Mouse (Mus musculus) embryonic facial prominence, embryonic 14.5 days (tissue): Measurements from ENCODE around the gene Fkbp9. TPM values are rescaled to one million over a fixed set of nuclear protein-coding genes. Genes with fewer than 3 reads are reported as not detected.
A peak's percentile ranks its signal among the peaks of the same experiment; 100 is the strongest.

Experiments used
- ATAC-seq: fragments of 200-750 bp; cut with Nextera tagmentation; 2 replicates; pipeline ENCODE4 v1.8.0; 2017; ENCODE audit warnings: low read depth, moderate number of reproducible peaks, moderate TSS enrichment
- DNase-seq: peaks from one replicate; pipeline ENCODE4 v3.0.0-alpha.2; 2015; ENCODE audit warnings: low spot score
- H3K27ac ChIP-seq: fragments of 300-500 bp; sonication (generic); replicated peaks from 2 replicates; pipeline ENCODE4 v1.5.1; 2014; ENCODE audit warnings: low read depth, mild to moderate bottlenecking, low read length, moderate library complexity
- H3K27me3 ChIP-seq: fragments of 300-500 bp; sonication (generic); replicated peaks from 2 replicates; pipeline ENCODE4 v1.6.1; 2014; ENCODE audit warnings: low read length; ENCODE audit not compliant: control insufficient read depth, insufficient read depth
- H3K36me3 ChIP-seq: fragments of 300-500 bp; sonication (generic); 2 replicates; pipeline ENCODE4 v1.6.1; 2014; ENCODE audit warnings: low read length, mixed read lengths; ENCODE audit not compliant: control insufficient read depth, insufficient read depth
- H3K4me1 ChIP-seq: fragments of 300-500 bp; sonication (generic); 2 replicates; pipeline ENCODE4 v1.6.1; 2014; ENCODE audit warnings: antibody characterized with exemption, low read length; ENCODE audit not compliant: control insufficient read depth, insufficient read depth
- H3K4me2 ChIP-seq: fragments of 300-500 bp; sonication (generic); 2 replicates; pipeline ENCODE4 v1.6.1; 2014; ENCODE audit warnings: low read depth, mild to moderate bottlenecking, low read length, moderate library complexity, mixed read lengths
- H3K4me3 ChIP-seq: fragments of 300-500 bp; sonication (generic); 2 replicates; pipeline ENCODE4 v1.5.1; 2014; ENCODE audit warnings: low read depth, mild to moderate bottlenecking, low read length
- H3K9ac ChIP-seq: fragments of 300-500 bp; sonication (generic); 2 replicates; pipeline ENCODE4 v1.6.1; 2014; ENCODE audit warnings: low read depth, mild to moderate bottlenecking, low read length, moderate library complexity, mixed read lengths
- H3K9me3 ChIP-seq: fragments of 300-500 bp; sonication (generic); 2 replicates; pipeline ENCODE4 v1.6.1; 2016; ENCODE audit warnings: low read length; ENCODE audit not compliant: control insufficient read depth
- WGBS: fragments of 180-500 bp; shearing (Covaris S2); extraction: QIAGEN DNeasy Blood & Tissue Kit; methylation state at CpG from one replicate; pipeline ENCODE4 v1.1.7; 2014; 5-methylcytosine and 5-hydroxymethylcytosine counted together
- polyA plus RNA-seq: library from polyadenylated mRNA; unstranded; fragments of >200 nt; fragmentation: Nextera tagmentation; extraction: Ambion mirVana; gene quantifications from 2 replicates; pipeline ENCODE4 v1.2.1, GENCODE M21; 2014

The Fkbp9 gene
- polyA plus RNA-seq, 1 experiment from 2014 or later: 240 TPM

- WGBS: under 1% methylated on average over 27 of the region's 98 CpGs
- peak within 1 kb of the TSS; percentile 75 for H3K4me3 ChIP-seq
- H3K4me2 ChIP-seq: peak within 1 kb of the TSS; percentile 64
- H3K9me3 ChIP-seq: no peaks in the 10 kb centered on the region
- H3K9ac ChIP-seq: peak within 1 kb of the TSS; percentile 93
- peak within 1 kb of the TSS; percentile 98 for H3K27ac ChIP-seq
- DNase-seq (peak; percentile 96), ATAC-seq (peak; percentile 93)
- no peaks in the 10 kb centered on the region for H3K36me3 ChIP-seq
- H3K4me1 ChIP-seq: peaks cover 18% of the 10 kb centered on the region
- no peaks in the 10 kb centered on the region for H3K27me3 ChIP-seq
Observed at GRCm38 (mm10) chr6:56797311-56798151, 34.3 kb upstream of the Fkbp9 start, which contains the start of gene Kbtbd2. Gene Kbtbd2, minus strand, starts transcription at chr6:56797813.

- H3K27ac ChIP-seq: peak overlapping the region; percentile 98
- H3K27me3 ChIP-seq: no peaks in the 10 kb centered on the region
- no peak for ATAC-seq
- peak overlapping the region; percentile 75 for H3K4me3 ChIP-seq
- H3K36me3 ChIP-seq: no peaks in the 10 kb centered on the region
- H3K9ac ChIP-seq: peak overlapping the region; percentile 93
- peaks cover 18% of the 10 kb centered on the region for H3K4me1 ChIP-seq
- peak overlapping the region; percentile 64 for H3K4me2 ChIP-seq
- 18% methylated on average over 8 of the region's 8 CpGs for WGBS
- H3K9me3 ChIP-seq: no peaks in the 10 kb centered on the region
- peak; percentile 15 for DNase-seq
Observed at GRCm38 (mm10) chr6:56798152-56798465, 33.8 kb upstream of the Fkbp9 start.

- no peak overlapping the region for H3K4me3 ChIP-seq
- no peaks in the 10 kb centered on the region for H3K9me3 ChIP-seq
- no peak overlapping the region for H3K4me2 ChIP-seq
- no peak for DNase-seq
- H3K4me1 ChIP-seq: no peaks in the 10 kb centered on the region
- H3K27ac ChIP-seq: no peak overlapping the region
- no peak for ATAC-seq
- WGBS: 72% methylated on average over 4 of the region's 4 CpGs
- H3K27me3 ChIP-seq: no peaks in the 10 kb centered on the region; the same call in 1 of the 2 replicates
- no peaks in the 10 kb centered on the region for H3K36me3 ChIP-seq
- no peak overlapping the region for H3K9ac ChIP-seq
Observed at GRCm38 (mm10) chr6:56805026-56805425, 26.8 kb upstream of the Fkbp9 start.

DNA sequence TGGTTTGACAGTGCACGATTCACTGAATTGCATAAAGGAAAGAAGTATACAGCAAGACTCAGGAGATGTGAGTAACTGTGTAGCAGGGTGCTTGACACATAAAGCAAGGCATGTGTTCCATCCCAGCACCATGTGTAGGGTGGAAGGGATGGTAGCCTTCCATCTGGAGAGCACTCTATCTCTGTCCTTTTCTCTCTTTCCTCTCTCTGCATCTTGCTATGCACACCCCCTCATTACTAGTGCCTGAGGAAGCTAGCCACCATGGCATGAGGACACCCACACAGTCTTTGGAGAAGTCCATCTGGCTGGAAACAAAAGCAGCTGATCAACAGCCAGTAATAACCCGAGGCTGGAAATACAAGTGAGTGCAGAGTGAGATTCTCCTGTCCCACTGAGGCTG, 25.7 kb upstream of the Fkbp9 start:
- no peaks in the 10 kb centered on the region for H3K9me3 ChIP-seq
- DNase-seq (no peak), ATAC-seq (no peak)
- H3K27me3 ChIP-seq: no peaks in the 10 kb centered on the region; the same call in 1 of the 2 replicates
- no peak overlapping the region for H3K4me3 ChIP-seq
- H3K9ac ChIP-seq: no peak overlapping the region
- no peaks in the 10 kb centered on the region for H3K36me3 ChIP-seq
- H3K4me2 ChIP-seq: no peak overlapping the region
- 54% methylated on average over 2 of the region's 2 CpGs for WGBS
- no peaks in the 10 kb centered on the region for H3K4me1 ChIP-seq
- no peak overlapping the region for H3K27ac ChIP-seq

DNA sequence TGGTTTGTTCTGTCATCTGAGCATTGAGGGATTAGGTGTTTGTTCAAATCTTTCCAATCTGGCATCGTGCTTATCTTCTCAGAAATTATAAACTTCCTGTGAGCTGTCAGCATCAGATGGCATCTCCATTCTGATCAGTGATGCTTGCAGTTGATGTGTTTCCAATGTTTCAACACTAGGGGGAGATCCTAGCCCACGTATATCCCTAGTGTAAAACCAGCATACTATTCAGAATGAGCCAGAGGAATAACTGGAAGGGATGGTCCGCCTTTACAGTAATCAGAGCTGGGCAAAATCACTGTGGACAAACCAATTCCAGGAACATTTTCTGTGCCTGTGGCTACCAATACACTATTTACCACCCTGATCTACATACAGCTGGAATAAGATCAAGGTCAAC, 23.2 kb upstream of the Fkbp9 start:
- ATAC-seq (peak; percentile 90), DNase-seq (peak; percentile 69)
- Histone ChIP-seq H3K4me3 (no peak overlapping the region), H3K9ac (no peak overlapping the region), H3K4me2 (no peak overlapping the region), H3K27ac (no peak overlapping the region), H3K36me3 (no peaks in the 10 kb centered on the region), H3K4me1 (no peaks in the 10 kb centered on the region), H3K9me3 (no peaks in the 10 kb centered on the region), H3K27me3 (no peaks in the 10 kb centered on the region; the same call in 1 of the 2 replicates)
- 7% methylated on average over 3 of the region's 3 CpGs for WGBS

DNA sequence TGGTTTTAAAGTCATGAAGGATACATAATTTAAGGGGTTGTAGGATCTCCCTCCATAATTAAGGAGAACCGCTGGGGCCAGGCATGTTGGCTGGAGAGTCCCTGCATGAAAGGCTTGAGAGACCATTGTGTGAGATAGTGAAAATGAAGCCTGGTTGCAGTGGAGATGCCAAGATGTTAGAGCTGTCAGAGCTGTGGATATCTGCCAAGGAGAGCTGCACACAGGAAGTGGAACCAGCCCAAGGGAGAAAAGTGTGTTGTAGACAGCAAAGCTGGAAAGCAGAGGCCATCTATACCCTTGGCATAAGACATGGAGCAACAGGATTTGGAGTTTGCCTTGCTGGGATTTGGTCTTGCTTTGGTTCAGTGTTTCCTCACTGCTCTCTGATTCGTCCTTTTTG, 18.5 kb upstream of the Fkbp9 start:
- Histone ChIP-seq H3K9ac (no peak overlapping the region), H3K4me3 (no peak overlapping the region), H3K36me3 (no peaks in the 10 kb centered on the region), H3K9me3 (no peaks in the 10 kb centered on the region), H3K27me3 (no peaks in the 10 kb centered on the region), H3K27ac (no peak overlapping the region), H3K4me1 (no peaks in the 10 kb centered on the region), H3K4me2 (no peak overlapping the region)
- DNase-seq (peak; percentile 30), ATAC-seq (no peak)
- WGBS: 61% methylated on average over 2 of the region's 2 CpGs

GRCm38 (mm10) chr6:56818436-56819123, 13.3 kb upstream of the Fkbp9 start:
- DNase-seq (no peak), ATAC-seq (no peak)
- Histone ChIP-seq H3K9ac (no peak overlapping the region), H3K4me1 (no peaks in the 10 kb centered on the region), H3K27ac (no peak overlapping the region), H3K27me3 (no peaks in the 10 kb centered on the region), H3K36me3 (no peaks in the 10 kb centered on the region), H3K4me2 (no peak overlapping the region), H3K4me3 (no peak overlapping the region), H3K9me3 (no peaks in the 10 kb centered on the region)
- 83% methylated on average over 5 of the region's 5 CpGs for WGBS

DNA sequence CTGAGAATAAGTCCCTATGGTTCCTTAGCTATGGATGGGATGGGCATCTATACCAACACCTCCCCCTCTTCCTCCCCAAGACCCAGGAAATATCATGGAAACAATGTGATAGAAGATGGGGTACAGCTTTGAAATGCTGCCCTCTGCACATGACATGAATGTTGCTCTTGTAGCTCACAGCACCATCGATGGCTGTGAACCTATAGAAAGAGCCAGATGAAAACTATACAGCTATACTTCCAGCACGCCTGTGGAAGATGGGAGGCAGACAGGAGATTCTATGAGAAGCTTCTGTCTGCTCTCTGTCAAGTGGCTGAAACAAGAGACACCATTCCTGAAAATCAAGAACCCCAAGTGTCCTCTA, 12.8 kb upstream of the Fkbp9 start:
- Histone ChIP-seq H3K9me3 (no peaks in the 10 kb centered on the region), H3K4me2 (no peak overlapping the region), H3K27me3 (no peaks in the 10 kb centered on the region), H3K9ac (no peak overlapping the region), H3K36me3 (no peaks in the 10 kb centered on the region), H3K4me3 (no peak overlapping the region), H3K4me1 (no peaks in the 10 kb centered on the region), H3K27ac (no peak overlapping the region)
- no peak for ATAC-seq
- DNase-seq: no peak
- 80% methylated on average over 2 of the region's 2 CpGs for WGBS
